Mouse (Mus musculus) lung, adult 2 months (tissue): ENCODE measurements around the gene Srsf5.

Experiments
- CTCF ChIP-seq: fragments of 200-500 bp; IDR thresholded peaks from 2 replicates; pipeline ENCODE4 v1.5.1; 2011; ENCODE audit warnings: mild to moderate bottlenecking, low read length, control low read depth; ENCODE audit not compliant: insufficient read depth
- POLR2A ChIP-seq: fragments of 200-500 bp; IDR thresholded peaks from 2 replicates; pipeline ENCODE4 v1.6.1; 2011; ENCODE audit warnings: low read depth, mild to moderate bottlenecking, control low read depth, low read length, borderline replicate concordance; ENCODE audit errors: extremely low read depth

GRCm38 (mm10) chr12:80937331-80938029 is 7.8 kb upstream of the Srsf5 start:
- no peak for TF ChIP-seq CTCF
- TF ChIP-seq POLR2A = no peak
